Mouse (Mus musculus) intestine, postnatal 0 days (tissue): Measurements from ENCODE around the gene Spsb3. TPM values are rescaled to one million over a fixed set of nuclear protein-coding genes. Genes with fewer than 3 reads are reported as not detected.

Source experiments
- ATAC-seq: fragments of 200-750 bp; cut with Nextera tagmentation; 2 replicates; pipeline ENCODE4 v1.8.0; 2017; ENCODE audit warnings: mild to moderate bottlenecking, moderate TSS enrichment, moderate library complexity
- H3K27ac ChIP-seq: fragments of 300-500 bp; sonication (generic); 2 replicates; pipeline ENCODE4 v1.5.1; 2014; ENCODE audit warnings: mild to moderate bottlenecking, low read depth, low read length, moderate library complexity
- H3K27me3 ChIP-seq: fragments of 300-500 bp; sonication (generic); replicated peaks from 2 replicates; pipeline ENCODE4 v1.6.1; 2014; ENCODE audit warnings: low read length, mixed read lengths; ENCODE audit not compliant: control insufficient read depth, insufficient read depth
- H3K36me3 ChIP-seq: fragments of 300-500 bp; sonication (generic); 2 replicates; pipeline ENCODE4 v1.6.1; 2014; ENCODE audit warnings: mild to moderate bottlenecking, moderate library complexity; ENCODE audit not compliant: control insufficient read depth, insufficient read depth
- H3K4me1 ChIP-seq: fragments of 300-500 bp; sonication (generic); replicated peaks from 2 replicates; pipeline ENCODE4 v1.6.1; 2014; ENCODE audit warnings: antibody characterized with exemption, low read length, mixed read lengths; ENCODE audit not compliant: control insufficient read depth, insufficient read depth
- H3K4me2 ChIP-seq: fragments of 300-500 bp; sonication (generic); replicated peaks from 2 replicates; pipeline ENCODE4 v1.6.1; 2014; ENCODE audit warnings: low read depth, mild to moderate bottlenecking, moderate library complexity
- H3K4me3 ChIP-seq: fragments of 300-500 bp; sonication (generic); 2 replicates; pipeline ENCODE4 v1.5.1; 2014; ENCODE audit warnings: low read depth, low read length
- H3K9ac ChIP-seq: fragments of 300-500 bp; sonication (generic); 2 replicates; pipeline ENCODE4 v1.6.1; 2014; ENCODE audit warnings: mild to moderate bottlenecking, low read depth, low read length
- H3K9me3 ChIP-seq: fragments of 300-500 bp; sonication (generic); 2 replicates; pipeline ENCODE4 v1.6.1; 2016; ENCODE audit warnings: mixed run types; ENCODE audit not compliant: control insufficient read depth
- CTCF ChIP-seq: sonication (generic); IDR thresholded peaks from 2 replicates; pipeline ENCODE4 v1.5.1; 2016; ENCODE audit warnings: low read depth, mild to moderate bottlenecking, control low read depth, antibody characterized with exemption, moderate library complexity
- WGBS: fragments of 180-500 bp; shearing (Covaris S2); extraction: QIAGEN DNeasy Blood & Tissue Kit; methylation state at CpG from one replicate; pipeline ENCODE4 v1.1.7; 2014; 5-methylcytosine and 5-hydroxymethylcytosine counted together
- polyA plus RNA-seq: library from polyadenylated mRNA; unstranded; fragments of >200 nt; fragmentation: Nextera tagmentation; extraction: Ambion mirVana; gene quantifications from 2 replicates; pipeline ENCODE4 v1.2.1, GENCODE M21; 2015

Spsb3 gene
- polyA plus RNA-seq, 1 experiment from 2014 or later, result 43.4 TPM

DNA sequence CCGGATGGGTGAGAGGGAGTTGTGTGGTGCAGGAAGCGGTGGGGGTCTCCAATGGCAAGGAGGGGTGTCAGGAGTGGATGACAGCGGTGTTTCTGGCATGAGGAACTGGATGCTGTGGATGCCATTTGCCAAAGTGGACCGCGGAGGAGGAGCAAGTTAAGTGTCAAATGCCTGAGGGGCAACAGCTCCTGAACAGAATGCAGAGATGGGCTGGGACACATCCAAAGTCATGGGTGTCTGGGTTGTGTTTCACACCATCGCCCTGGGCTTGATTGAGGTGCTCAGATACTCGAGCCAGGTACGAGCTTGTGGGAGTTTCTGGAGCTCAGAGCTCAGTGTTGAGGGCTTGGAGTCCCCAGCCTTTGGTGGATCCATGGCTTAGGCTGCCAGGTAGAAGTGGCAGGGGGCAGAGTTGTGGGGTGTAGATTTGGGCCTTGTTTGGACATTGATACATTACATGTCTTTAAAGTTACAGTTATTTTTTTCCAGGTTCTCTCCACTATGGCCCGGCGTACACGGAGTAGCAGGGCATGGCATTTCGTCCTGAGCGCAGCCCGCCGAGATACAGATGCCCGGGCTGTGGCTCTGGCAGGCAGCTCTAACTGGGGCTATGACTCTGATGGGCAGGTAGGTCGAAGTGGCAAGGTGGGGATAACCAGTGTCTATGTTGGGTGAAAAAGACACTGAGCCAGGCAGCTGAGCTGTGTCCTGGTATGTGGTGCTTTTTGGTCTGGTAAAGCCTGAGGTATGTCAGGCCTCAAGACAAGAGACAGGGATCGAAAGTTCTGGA, 1.0 kb downstream of the Spsb3 start:
- 59% methylated on average over 18 of the region's 18 CpGs for WGBS
- no peaks in the 10 kb centered on the region for H3K27me3 ChIP-seq
- H3K9me3 ChIP-seq, result no peaks in the 10 kb centered on the region
- H3K36me3 ChIP-seq, result peaks cover 50% of the 10 kb centered on the region
- peak overlapping the region; percentile 76 for H3K4me3 ChIP-seq
- H3K4me2 ChIP-seq, result peak overlapping the region; percentile 68
- ATAC-seq, result no peak
- TF ChIP-seq CTCF, result no peak
- H3K9ac ChIP-seq, result peak overlapping the region; percentile 79
- peak overlapping the region; percentile 79; the same call in 1 of the 2 replicates for H3K27ac ChIP-seq
- peaks cover 12% of the 10 kb centered on the region; the same call in 1 of the 2 replicates for H3K4me1 ChIP-seq

DNA sequence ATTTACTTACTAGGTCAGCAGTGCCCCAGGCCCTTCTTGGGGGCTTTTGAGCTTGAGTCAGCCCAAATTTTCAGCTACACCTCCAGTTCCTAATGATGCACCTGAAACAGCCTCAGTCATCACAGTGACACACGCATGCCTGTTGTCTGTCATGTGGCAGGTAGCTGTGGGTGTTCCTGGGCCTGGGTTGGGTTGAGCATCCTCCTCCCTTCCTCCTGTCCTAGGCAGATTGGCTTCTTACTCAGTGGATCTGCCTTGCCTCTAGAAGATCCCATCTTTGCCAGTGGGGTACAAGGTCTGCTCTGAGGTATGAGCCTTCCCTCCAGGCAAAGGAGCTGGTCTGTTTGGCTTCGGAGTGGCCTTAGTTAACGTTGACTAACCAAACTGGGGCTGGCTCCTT, 2.4 kb downstream of the Spsb3 start:
- TF ChIP-seq CTCF, result no peak
- Histone ChIP-seq H3K27me3 (no peaks in the 10 kb centered on the region), H3K9me3 (no peaks in the 10 kb centered on the region), H3K4me2 (no peak overlapping the region), H3K36me3 (peaks cover 50% of the 10 kb centered on the region), H3K27ac (no peak overlapping the region), H3K9ac (no peak overlapping the region), H3K4me1 (peaks cover 14% of the 10 kb centered on the region; the same call in 1 of the 2 replicates), H3K4me3 (no peak overlapping the region)
- 82% methylated on average over 3 of the region's 3 CpGs for WGBS
- no peak for ATAC-seq

DNA sequence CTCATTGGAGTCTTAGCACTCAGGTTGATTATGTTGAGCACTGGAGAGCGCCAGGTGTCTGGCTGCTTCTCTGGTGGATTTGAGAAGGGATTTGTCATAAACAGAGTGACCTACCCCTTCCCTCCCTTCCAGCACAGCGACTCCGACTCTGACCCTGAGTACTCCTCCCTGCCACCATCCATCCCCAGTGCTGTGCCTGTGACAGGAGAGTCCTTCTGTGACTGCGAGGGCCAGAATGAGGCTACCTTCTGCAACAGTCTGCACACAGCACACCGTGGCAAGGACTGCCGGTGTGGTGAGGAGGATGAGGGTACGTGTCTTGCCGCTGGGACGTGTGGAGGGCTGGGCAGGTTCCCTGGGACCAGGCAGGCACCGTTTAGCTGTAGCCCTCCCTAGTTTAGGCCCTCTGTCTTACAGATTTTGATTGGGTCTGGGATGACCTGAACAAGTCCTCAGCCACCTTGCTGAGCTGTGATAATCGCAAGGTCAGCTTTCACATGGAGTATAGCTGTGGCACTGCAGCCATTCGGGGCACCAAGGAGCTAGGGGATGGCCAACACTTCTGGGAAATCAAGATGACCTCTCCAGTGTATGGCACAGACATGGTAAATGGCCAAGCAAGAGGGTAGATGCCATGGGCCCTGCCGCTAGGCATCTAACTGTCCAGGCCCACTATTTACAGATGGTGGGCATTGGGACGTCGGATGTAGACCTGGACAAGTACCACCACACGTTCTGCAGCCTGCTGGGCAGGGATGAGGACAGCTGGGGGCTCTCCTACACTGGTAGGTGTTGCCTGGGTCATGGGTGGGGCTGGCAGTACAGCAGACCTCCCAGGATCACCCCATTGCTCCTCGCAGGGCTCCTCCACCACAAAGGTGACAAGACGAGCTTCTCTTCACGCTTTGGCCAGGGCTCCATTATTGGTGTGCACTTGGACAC, 4.0 kb downstream of the Spsb3 start:
- no peak overlapping the region for H3K4me3 ChIP-seq
- TF ChIP-seq CTCF, result no peak
- WGBS, result 80% methylated on average over 19 of the region's 19 CpGs
- H3K4me2 ChIP-seq, result no peak overlapping the region
- H3K36me3 ChIP-seq, result peaks cover 40% of the 10 kb centered on the region
- H3K4me1 ChIP-seq, result peaks cover 16% of the 10 kb centered on the region; the same call in 1 of the 2 replicates
- H3K27me3 ChIP-seq, result no peaks in the 10 kb centered on the region
- no peaks in the 10 kb centered on the region for H3K9me3 ChIP-seq
- no peak for ATAC-seq
- H3K27ac ChIP-seq, result no peak overlapping the region
- H3K9ac ChIP-seq, result no peak overlapping the region

DNA sequence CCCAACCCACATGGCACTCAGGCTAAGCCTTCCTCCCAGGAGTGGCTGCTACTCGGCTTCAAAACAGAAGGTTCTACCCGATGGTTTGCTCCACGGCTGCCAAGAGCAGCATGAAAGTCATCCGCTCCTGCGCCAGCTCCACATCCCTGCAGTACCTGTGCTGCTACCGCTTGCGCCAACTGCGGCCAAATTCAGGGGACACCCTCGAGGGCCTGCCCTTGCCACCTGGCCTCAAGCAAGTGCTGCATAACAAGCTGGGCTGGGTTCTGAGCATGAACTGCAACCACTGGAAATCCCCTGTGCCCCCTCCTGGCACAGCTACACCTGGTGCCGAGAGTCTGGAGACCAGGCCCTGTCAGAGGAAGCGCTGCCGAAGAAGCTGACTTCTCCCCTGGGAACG, 4.9 kb downstream of the Spsb3 start:
- H3K27ac ChIP-seq, result 0 out of 2 replicates have a peak overlapping the region, but pooled peaks have one; percentile 28
- H3K9ac ChIP-seq, result no peak overlapping the region
- no peaks in the 10 kb centered on the region for H3K9me3 ChIP-seq
- peaks cover 40% of the 10 kb centered on the region for H3K36me3 ChIP-seq
- H3K27me3 ChIP-seq, result no peaks in the 10 kb centered on the region
- 0 out of 2 replicates have a peak, but pooled peaks cover 14% of the 10 kb centered on the region for H3K4me1 ChIP-seq
- no peak overlapping the region for H3K4me2 ChIP-seq
- 83% methylated on average over 13 of the region's 13 CpGs for WGBS
- H3K4me3 ChIP-seq, result no peak overlapping the region
- no peak for ATAC-seq
- no peak for TF ChIP-seq CTCF

DNA sequence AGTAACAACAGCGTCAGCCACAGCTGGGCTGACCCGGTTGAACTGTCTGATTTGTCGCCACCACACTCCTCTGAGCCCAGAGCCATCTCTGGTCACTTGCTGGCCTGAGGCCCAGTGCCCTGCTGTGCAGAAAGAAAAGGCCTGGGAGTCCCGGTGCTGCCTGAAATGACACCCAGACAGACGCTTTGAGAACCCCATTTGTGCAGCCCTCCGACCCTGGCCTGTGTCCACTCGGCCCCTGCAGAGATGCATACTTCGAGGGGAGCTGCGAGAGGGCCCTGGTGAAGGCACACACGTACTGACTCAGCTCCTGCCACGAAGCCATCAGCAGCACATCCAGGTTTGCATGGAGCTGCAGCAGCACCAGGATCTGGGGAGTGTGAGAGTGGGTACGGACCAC, 6.3 kb downstream of the Spsb3 start:
- WGBS, result 90% methylated on average over 12 of the region's 12 CpGs
- ATAC-seq, result no peak
- no peak overlapping the region for H3K9ac ChIP-seq
- H3K4me1 ChIP-seq, result 0 out of 2 replicates have a peak, but pooled peaks cover 7% of the 10 kb centered on the region
- no peak for TF ChIP-seq CTCF
- no peak overlapping the region for H3K4me3 ChIP-seq
- no peak overlapping the region for H3K27ac ChIP-seq
- H3K9me3 ChIP-seq, result no peaks in the 10 kb centered on the region
- no peak overlapping the region for H3K4me2 ChIP-seq
- peaks cover 44% of the 10 kb centered on the region for H3K36me3 ChIP-seq
- H3K27me3 ChIP-seq, result no peaks in the 10 kb centered on the region

DNA sequence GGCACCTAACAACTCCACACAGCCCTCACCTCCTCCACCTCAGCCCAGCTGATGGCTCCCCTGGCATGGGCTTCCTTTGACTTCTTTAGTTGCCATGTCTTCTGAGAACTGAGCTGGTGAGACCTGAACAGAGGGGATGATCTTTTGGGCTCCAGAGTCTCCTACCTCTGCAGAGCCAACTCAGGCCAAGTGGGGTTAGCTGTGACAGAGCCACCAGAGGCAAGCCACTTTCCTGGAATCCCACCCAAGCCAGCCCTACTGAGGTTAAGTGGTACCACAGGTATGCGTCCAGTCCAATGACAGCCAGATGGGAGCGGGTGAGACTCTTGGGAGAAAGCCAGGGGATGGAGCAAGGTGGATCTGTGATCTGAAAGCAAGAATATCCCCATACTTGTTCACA, 6.8 kb downstream of the Spsb3 start:
- TF ChIP-seq CTCF, result no peak
- no peak overlapping the region for H3K9ac ChIP-seq
- H3K9me3 ChIP-seq, result no peaks in the 10 kb centered on the region
- no peak overlapping the region for H3K4me3 ChIP-seq
- WGBS, result 100% methylated on average over 2 of the region's 2 CpGs
- H3K4me2 ChIP-seq, result no peak overlapping the region
- no peak overlapping the region for H3K27ac ChIP-seq
- H3K36me3 ChIP-seq, result peaks cover 47% of the 10 kb centered on the region
- H3K27me3 ChIP-seq, result no peaks in the 10 kb centered on the region
- ATAC-seq, result no peak
- 0 out of 2 replicates have a peak, but pooled peaks cover 7% of the 10 kb centered on the region for H3K4me1 ChIP-seq
